Mouse (Mus musculus): ENCODE measurements around the gene Casc3. TPM values are rescaled to one million over a fixed set of nuclear protein-coding genes. Genes with fewer than 3 reads are reported as not detected.
"Not testable (repeated sequence)": the region's sequence is repeated elsewhere in the genome, so short reads cannot be mapped to it uniquely, and the experiment has no call there.

Casc3 gene
- polyA plus RNA-seq, 1 experiment from 2014 or later: 22.7 TPM

DNA sequence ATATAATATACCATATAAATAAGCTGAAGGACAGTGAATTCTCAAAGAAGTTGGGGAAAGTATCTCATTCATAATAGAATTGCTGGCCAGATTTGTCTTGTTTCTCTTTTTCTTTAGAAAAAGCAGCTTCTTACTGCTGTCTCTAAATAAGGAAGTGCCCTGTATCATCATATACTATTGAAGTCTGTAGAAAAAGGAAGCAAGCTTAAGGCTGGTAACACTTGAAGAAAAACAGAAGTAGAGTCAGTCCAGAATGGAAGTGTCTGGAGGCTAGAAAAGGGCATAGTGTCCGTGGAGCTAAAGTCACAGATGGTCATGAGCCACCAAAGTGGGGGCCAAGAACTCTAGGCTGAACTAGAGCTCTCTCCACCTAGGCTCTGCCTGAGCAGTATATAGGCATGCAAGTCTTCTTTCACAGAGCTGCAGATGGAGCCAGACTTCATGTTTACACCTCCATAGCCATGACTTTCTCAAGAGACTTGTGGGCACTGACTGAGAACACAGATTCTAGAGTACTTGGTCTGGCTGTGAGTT, 12.1 kb downstream of the Casc3 start:
- no peak overlapping the region for H3K27ac ChIP-seq (ENCODE audit: low read length)
- no peak for TF ChIP-seq EP300 (IDR thresholded peaks at IDR 0.05)
- TF ChIP-seq CTCF (IDR thresholded peaks at IDR 0.05): no peak
- no peak overlapping the region for H3K4me3 ChIP-seq (ENCODE audit: low read depth, low read length)
- H3K4me1 ChIP-seq (ENCODE audit: insufficient read depth, low read depth, low read length): no peaks in the 10 kb centered on the region; the same call in 1 of the 2 replicates
- no peaks in the 10 kb centered on the region for H3K9me3 ChIP-seq (ENCODE audit: low read length)
- H3K27me3 ChIP-seq (replicated peaks; ENCODE audit: insufficient read depth, low read length): no peaks in the 10 kb centered on the region
- 100% methylated on average over 1 of the region's 1 CpGs for WGBS
- H3K4me2 ChIP-seq (replicated peaks; ENCODE audit: low read depth, low read length): no peak overlapping the region
- peaks cover 29% of the 10 kb centered on the region for H3K36me3 ChIP-seq (ENCODE audit: insufficient read depth, low read length)
- no peak overlapping the region for H3K9ac ChIP-seq (replicated peaks; ENCODE audit: low read depth)
- DNase-seq (ENCODE audit: low spot score) (peak; percentile 35), ATAC-seq (no peak)

DNA sequence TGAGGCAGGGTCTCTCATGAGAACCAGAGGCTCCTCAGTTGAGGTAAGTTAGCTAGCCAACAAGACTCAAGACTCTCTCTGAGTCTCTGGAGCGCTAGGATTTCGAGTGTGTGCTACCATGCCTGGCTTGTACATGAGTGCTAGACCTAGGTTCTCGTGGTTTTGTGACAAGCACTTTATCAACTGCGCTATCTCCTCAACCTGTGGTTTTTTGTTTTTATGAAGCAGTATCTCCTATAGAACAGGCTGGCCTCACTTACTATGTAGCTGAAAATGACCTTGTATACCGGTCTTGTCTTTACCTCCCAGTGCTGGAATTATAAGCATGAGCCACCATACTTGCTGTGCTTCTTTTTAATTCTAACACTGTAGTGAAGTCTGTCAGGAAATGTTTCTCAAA, 16.3 kb downstream of the Casc3 start:
- Histone ChIP-seq H3K27ac (ENCODE audit: low read length) (no peak overlapping the region), H3K4me3 (ENCODE audit: low read depth, low read length) (no peak overlapping the region), H3K9me3 (ENCODE audit: low read length) (no peaks in the 10 kb centered on the region), H3K4me2 (replicated peaks; ENCODE audit: low read depth, low read length) (no peak overlapping the region), H3K9ac (replicated peaks; ENCODE audit: low read depth) (no peak overlapping the region), H3K4me1 (ENCODE audit: insufficient read depth, low read depth, low read length) (no peaks in the 10 kb centered on the region), H3K27me3 (replicated peaks; ENCODE audit: insufficient read depth, low read length) (no peaks in the 10 kb centered on the region), H3K36me3 (ENCODE audit: insufficient read depth, low read length) (peaks cover 50% of the 10 kb centered on the region)
- WGBS: 90% methylated on average over 5 of the region's 5 CpGs
- TF ChIP-seq CTCF (IDR thresholded peaks at IDR 0.05) (no peak), EP300 (IDR thresholded peaks at IDR 0.05) (no peak)
- DNase-seq (ENCODE audit: low spot score) (no peak), ATAC-seq (no peak)

DNA sequence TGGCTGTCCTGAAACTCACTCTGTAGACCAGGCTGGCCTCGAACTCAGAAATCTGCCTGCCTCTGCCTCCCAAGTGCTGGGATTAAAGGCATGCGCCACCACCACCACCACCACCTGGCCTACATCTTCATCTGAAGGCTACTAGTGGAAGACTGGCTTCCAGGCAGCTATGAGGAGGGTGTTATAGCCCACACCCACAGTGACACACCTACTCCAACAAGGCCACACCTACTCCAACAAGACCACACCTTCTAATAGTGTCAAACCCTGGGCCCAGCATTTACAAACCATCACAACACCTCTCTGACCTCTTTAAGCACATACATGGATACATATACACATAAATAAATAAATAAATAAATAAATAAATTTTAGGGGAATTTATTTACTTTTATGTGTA, 21.4 kb downstream of the Casc3 start:
- H3K27ac ChIP-seq (ENCODE audit: low read length); H3K9me3 ChIP-seq (ENCODE audit: low read length); H3K4me3 ChIP-seq (ENCODE audit: low read depth, low read length); DNase-seq (ENCODE audit: low spot score); ATAC-seq; H3K4me2 ChIP-seq (replicated peaks; ENCODE audit: low read depth, low read length); H3K4me1 ChIP-seq (ENCODE audit: insufficient read depth, low read depth, low read length); H3K27me3 ChIP-seq (replicated peaks; ENCODE audit: insufficient read depth, low read length); H3K9ac ChIP-seq (replicated peaks; ENCODE audit: low read depth): not testable (repeated sequence)
- peaks cover 51% of the 10 kb centered on the region for H3K36me3 ChIP-seq (ENCODE audit: insufficient read depth, low read length)
- WGBS: 100% methylated on average over 2 of the region's 2 CpGs

DNA sequence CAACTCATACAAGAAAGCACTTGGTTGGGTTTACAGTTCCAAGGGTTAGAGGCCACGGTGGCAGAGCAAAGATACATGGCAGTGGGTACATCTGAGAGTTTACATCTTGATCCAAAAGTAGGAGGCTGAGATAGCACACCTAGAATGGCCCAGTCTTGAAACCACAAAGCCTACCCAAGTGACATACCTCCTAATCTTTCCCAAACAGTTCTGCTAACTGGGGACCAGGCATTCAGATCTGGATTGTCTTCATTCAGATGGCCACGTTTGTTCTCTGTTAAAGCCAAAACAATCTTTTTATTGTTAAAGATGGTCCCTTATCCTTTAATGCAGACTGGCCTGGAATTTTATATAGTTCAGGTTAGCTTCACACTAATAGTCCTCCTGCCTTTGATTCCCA, 23.2 kb downstream of the Casc3 start:
- Histone ChIP-seq H3K9ac (replicated peaks; ENCODE audit: low read depth) (no peak overlapping the region), H3K4me2 (replicated peaks; ENCODE audit: low read depth, low read length) (no peak overlapping the region), H3K4me1 (ENCODE audit: insufficient read depth, low read depth, low read length) (no peaks in the 10 kb centered on the region), H3K27me3 (replicated peaks; ENCODE audit: insufficient read depth, low read length) (no peaks in the 10 kb centered on the region), H3K36me3 (ENCODE audit: insufficient read depth, low read length) (peaks cover 45% of the 10 kb centered on the region), H3K27ac (ENCODE audit: low read length) (no peak overlapping the region), H3K4me3 (ENCODE audit: low read depth, low read length) (no peak overlapping the region), H3K9me3 (ENCODE audit: low read length) (no peaks in the 10 kb centered on the region)
- 78% methylated on average over 2 of the region's 2 CpGs for WGBS
- no peak for ATAC-seq
- TF ChIP-seq EP300 (IDR thresholded peaks at IDR 0.05) (no peak), CTCF (IDR thresholded peaks at IDR 0.05) (no peak)
- DNase-seq (ENCODE audit: low spot score): no peak

DNA sequence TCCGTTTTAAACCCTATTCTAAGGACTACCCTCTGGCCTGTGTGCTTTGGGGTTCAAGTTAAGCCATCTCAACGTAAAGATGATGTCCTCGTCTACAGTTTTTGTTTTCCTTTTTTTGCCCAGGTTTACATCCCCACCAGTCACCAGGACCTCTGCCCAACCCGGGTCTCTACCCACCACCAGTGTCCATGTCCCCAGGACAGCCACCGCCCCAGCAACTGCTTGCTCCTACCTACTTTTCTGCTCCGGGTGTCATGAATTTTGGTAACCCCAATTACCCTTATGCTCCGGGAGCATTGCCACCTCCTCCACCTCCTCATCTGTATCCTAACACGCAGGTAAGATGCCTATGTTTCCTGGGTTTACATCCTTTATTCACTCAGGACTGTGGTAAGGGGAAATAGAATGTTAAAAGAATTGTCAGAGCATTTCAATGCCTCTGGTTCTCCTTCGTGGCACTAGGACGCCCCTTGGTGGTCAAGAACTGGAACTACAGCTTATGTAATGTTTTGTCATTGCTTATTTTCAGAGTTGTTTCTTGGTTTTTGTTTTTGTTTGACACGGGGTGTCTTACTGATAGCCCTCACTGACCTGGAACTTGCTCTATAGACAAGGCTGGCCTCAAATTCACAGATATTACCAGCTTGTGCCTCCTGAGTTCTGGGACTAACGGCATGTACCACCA, 24.5 kb downstream of the Casc3 start:
- peak; percentile 84 for DNase-seq (ENCODE audit: low spot score)
- Histone ChIP-seq H3K27ac (ENCODE audit: low read length) (no peak overlapping the region), H3K4me1 (ENCODE audit: insufficient read depth, low read depth, low read length) (no peaks in the 10 kb centered on the region), H3K36me3 (ENCODE audit: insufficient read depth, low read length) (peaks cover 40% of the 10 kb centered on the region), H3K9ac (replicated peaks; ENCODE audit: low read depth) (no peak overlapping the region), H3K4me2 (replicated peaks; ENCODE audit: low read depth, low read length) (no peak overlapping the region), H3K27me3 (replicated peaks; ENCODE audit: insufficient read depth, low read length) (no peaks in the 10 kb centered on the region), H3K9me3 (ENCODE audit: low read length) (no peaks in the 10 kb centered on the region), H3K4me3 (ENCODE audit: low read depth, low read length) (no peak overlapping the region)
- ATAC-seq: 0 out of 2 replicates have a peak, but pooled peaks have one; percentile 33
- TF ChIP-seq EP300 (IDR thresholded peaks at IDR 0.05): no peak
- peak; percentile 84 for TF ChIP-seq CTCF (IDR thresholded peaks at IDR 0.05)
- 66% methylated on average over 12 of the region's 12 CpGs for WGBS

DNA sequence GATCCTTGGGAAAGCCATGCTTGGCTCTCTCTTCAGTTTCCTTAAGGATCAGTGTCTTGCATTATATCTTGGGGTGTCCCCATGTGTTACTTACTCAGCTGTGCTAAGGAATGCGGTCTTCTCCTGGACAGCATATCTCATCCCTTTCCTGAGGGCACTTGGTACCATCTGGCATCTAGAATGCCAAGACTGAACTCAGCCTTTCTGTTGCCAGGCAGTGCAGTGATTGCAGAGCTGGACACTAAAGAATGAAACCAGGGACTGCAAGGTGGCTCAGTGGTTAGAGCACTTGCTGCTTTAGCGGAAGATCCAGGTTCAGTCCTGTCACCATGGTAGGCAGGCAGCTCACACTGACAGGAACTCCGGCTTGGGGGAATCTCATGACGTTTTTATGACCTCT, 25.2 kb downstream of the Casc3 start:
- Histone ChIP-seq H3K9ac (replicated peaks; ENCODE audit: low read depth) (no peak overlapping the region), H3K27me3 (replicated peaks; ENCODE audit: insufficient read depth, low read length) (no peaks in the 10 kb centered on the region), H3K36me3 (ENCODE audit: insufficient read depth, low read length) (peaks cover 39% of the 10 kb centered on the region), H3K27ac (ENCODE audit: low read length) (no peak overlapping the region), H3K4me3 (ENCODE audit: low read depth, low read length) (no peak overlapping the region), H3K9me3 (ENCODE audit: low read length) (no peaks in the 10 kb centered on the region), H3K4me2 (replicated peaks; ENCODE audit: low read depth, low read length) (no peak overlapping the region), H3K4me1 (ENCODE audit: insufficient read depth, low read depth, low read length) (no peaks in the 10 kb centered on the region)
- TF ChIP-seq EP300 (IDR thresholded peaks at IDR 0.05) (no peak), CTCF (IDR thresholded peaks at IDR 0.05) (no peak)
- DNase-seq (ENCODE audit: low spot score) (no peak), ATAC-seq (no peak)
- 54% methylated on average over 4 of the region's 4 CpGs for WGBS

Data from lung, postnatal 0 days (tissue).